Mouse (Mus musculus): ENCODE results near the gene Gm5136. TPM values are rescaled to one million over a fixed set of nuclear protein-coding genes. Genes with fewer than 3 reads are reported as not detected.

Gene Gm5136
- polyA plus RNA-seq, 1 experiment from 2014 or later: not detected

GRCm38 (mm10) chr10:108679675-108680390 lies 20.1 kb downstream of the Gm5136 start:
- Histone ChIP-seq H3K4me3 (no peak overlapping the region), H3K27me3 (no peaks in the 10 kb centered on the region), H3K27ac (no peak overlapping the region), H3K36me3 (no peaks in the 10 kb centered on the region), H3K4me1 (no peaks in the 10 kb centered on the region), H3K9ac (no peak overlapping the region), H3K9me3 (no peaks in the 10 kb centered on the region), H3K4me2 (no peak overlapping the region)
- ATAC-seq (ENCODE audit: insufficient number of reproducible peaks, low FRiP score, low TSS enrichment, low read depth): no peak
- 53% methylated on average over 14 of the region's 14 CpGs for WGBS

- Histone ChIP-seq H3K27me3 (no peaks in the 10 kb centered on the region), H3K36me3 (no peaks in the 10 kb centered on the region), H3K9ac (no peak overlapping the region), H3K27ac (no peak overlapping the region), H3K4me3 (no peak overlapping the region), H3K4me2 (no peak overlapping the region), H3K4me1 (no peaks in the 10 kb centered on the region), H3K9me3 (no peaks in the 10 kb centered on the region)
- ATAC-seq (ENCODE audit: insufficient number of reproducible peaks, low FRiP score, low TSS enrichment, low read depth): no peak
- 82% methylated on average over 8 of the region's 8 CpGs for WGBS
These were observed 22.9 kb downstream of the Gm5136 start for GRCm38 (mm10) chr10:108677053-108677452.

- H3K9ac ChIP-seq: no peak overlapping the region
- H3K4me2 ChIP-seq: no peak overlapping the region
- H3K27me3 ChIP-seq: no peaks in the 10 kb centered on the region
- 82% methylated on average over 3 of the region's 3 CpGs for WGBS
- no peaks in the 10 kb centered on the region for H3K9me3 ChIP-seq
- no peaks in the 10 kb centered on the region for H3K4me1 ChIP-seq
- ATAC-seq (ENCODE audit: insufficient number of reproducible peaks, low FRiP score, low TSS enrichment, low read depth): no peak
- H3K27ac ChIP-seq: no peak overlapping the region
- no peaks in the 10 kb centered on the region for H3K36me3 ChIP-seq
- H3K4me3 ChIP-seq: no peak overlapping the region
These were observed 31.0 kb downstream of the Gm5136 start for GRCm38 (mm10) chr10:108668944-108669343.

GRCm38 (mm10) chr10:108660295-108660694 lies 39.7 kb downstream of the Gm5136 start:
- H3K9ac ChIP-seq: no peak overlapping the region
- H3K9me3 ChIP-seq: no peaks in the 10 kb centered on the region
- no peak overlapping the region for H3K27ac ChIP-seq
- H3K27me3 ChIP-seq: no peaks in the 10 kb centered on the region
- H3K36me3 ChIP-seq: no peaks in the 10 kb centered on the region
- H3K4me1 ChIP-seq: no peaks in the 10 kb centered on the region
- no peak overlapping the region for H3K4me3 ChIP-seq
- ATAC-seq (ENCODE audit: insufficient number of reproducible peaks, low FRiP score, low TSS enrichment, low read depth): no peak
- 74% methylated on average over 3 of the region's 3 CpGs for WGBS
- H3K4me2 ChIP-seq: no peak overlapping the region

- Histone ChIP-seq H3K4me3 (no peak overlapping the region), H3K4me2 (no peak overlapping the region), H3K27me3 (no peaks in the 10 kb centered on the region), H3K36me3 (no peaks in the 10 kb centered on the region), H3K4me1 (no peaks in the 10 kb centered on the region), H3K27ac (no peak overlapping the region), H3K9ac (no peak overlapping the region), H3K9me3 (no peaks in the 10 kb centered on the region)
- 63% methylated on average over 2 of the region's 2 CpGs for WGBS
- no peak for ATAC-seq (ENCODE audit: insufficient number of reproducible peaks, low FRiP score, low TSS enrichment, low read depth)
These were observed 41.7 kb downstream of the Gm5136 start for GRCm38 (mm10) chr10:108658300-108658699.

- no peaks in the 10 kb centered on the region for H3K4me1 ChIP-seq
- no peaks in the 10 kb centered on the region for H3K36me3 ChIP-seq
- H3K9ac ChIP-seq: no peak overlapping the region
- H3K27ac ChIP-seq: no peak overlapping the region
- H3K27me3 ChIP-seq: no peaks in the 10 kb centered on the region
- no peak for ATAC-seq (ENCODE audit: insufficient number of reproducible peaks, low FRiP score, low TSS enrichment, low read depth)
- H3K4me3 ChIP-seq: no peak overlapping the region
- no peak overlapping the region for H3K4me2 ChIP-seq
- no peaks in the 10 kb centered on the region for H3K9me3 ChIP-seq
These were observed 42.3 kb downstream of the Gm5136 start for GRCm38 (mm10) chr10:108657669-108658068.

- Histone ChIP-seq H3K27me3 (no peaks in the 10 kb centered on the region), H3K9me3 (no peaks in the 10 kb centered on the region), H3K27ac (no peak overlapping the region), H3K9ac (no peak overlapping the region), H3K4me3 (no peak overlapping the region), H3K36me3 (no peaks in the 10 kb centered on the region), H3K4me2 (no peak overlapping the region), H3K4me1 (no peaks in the 10 kb centered on the region)
- 70% methylated on average over 4 of the region's 4 CpGs for WGBS
- no peak for ATAC-seq (ENCODE audit: insufficient number of reproducible peaks, low FRiP score, low TSS enrichment, low read depth)
These were observed 43.1 kb downstream of the Gm5136 start for GRCm38 (mm10) chr10:108656898-108657297.

- no peaks in the 10 kb centered on the region for H3K9me3 ChIP-seq
- H3K4me1 ChIP-seq: no peaks in the 10 kb centered on the region
- no peak overlapping the region for H3K27ac ChIP-seq
- H3K4me3 ChIP-seq: no peak overlapping the region
- no peak for ATAC-seq (ENCODE audit: insufficient number of reproducible peaks, low FRiP score, low TSS enrichment, low read depth)
- no peaks in the 10 kb centered on the region for H3K27me3 ChIP-seq
- H3K36me3 ChIP-seq: no peaks in the 10 kb centered on the region
- WGBS: 94% methylated on average over 11 of the region's 11 CpGs
- H3K4me2 ChIP-seq: no peak overlapping the region
- no peak overlapping the region for H3K9ac ChIP-seq
These were observed 44.9 kb downstream of the Gm5136 start for GRCm38 (mm10) chr10:108655074-108655473.

- H3K9ac ChIP-seq: no peak overlapping the region
- no peak overlapping the region for H3K4me3 ChIP-seq
- ATAC-seq (ENCODE audit: insufficient number of reproducible peaks, low FRiP score, low TSS enrichment, low read depth): no peak
- 71% methylated on average over 8 of the region's 8 CpGs for whole genome bisulfite sequencing
- H3K9me3 ChIP-seq: no peaks in the 10 kb centered on the region
- no peak overlapping the region for H3K4me2 ChIP-seq
- no peak overlapping the region for H3K27ac ChIP-seq
- no peaks in the 10 kb centered on the region for H3K4me1 ChIP-seq
- no peaks in the 10 kb centered on the region for H3K36me3 ChIP-seq
- no peaks in the 10 kb centered on the region for H3K27me3 ChIP-seq
These were observed 47.1 kb downstream of the Gm5136 start for GRCm38 (mm10) chr10:108652831-108653230.

GRCm38 (mm10) chr10:108652066-108652465 lies 47.9 kb downstream of the Gm5136 start:
- no peak overlapping the region for H3K27ac ChIP-seq
- no peak overlapping the region for H3K4me3 ChIP-seq
- no peaks in the 10 kb centered on the region for H3K4me1 ChIP-seq
- no peaks in the 10 kb centered on the region for H3K36me3 ChIP-seq
- H3K9me3 ChIP-seq: no peaks in the 10 kb centered on the region
- 84% methylated on average over 8 of the region's 8 CpGs for WGBS
- no peak overlapping the region for H3K9ac ChIP-seq
- no peak overlapping the region for H3K4me2 ChIP-seq
- no peaks in the 10 kb centered on the region for H3K27me3 ChIP-seq
- ATAC-seq (ENCODE audit: insufficient number of reproducible peaks, low FRiP score, low TSS enrichment, low read depth): no peak

GRCm38 (mm10) chr10:108649174-108649573 lies 50.8 kb downstream of the Gm5136 start:
- Histone ChIP-seq H3K27ac (no peak overlapping the region), H3K4me2 (no peak overlapping the region), H3K36me3 (no peaks in the 10 kb centered on the region), H3K4me3 (no peak overlapping the region), H3K9ac (no peak overlapping the region), H3K27me3 (no peaks in the 10 kb centered on the region), H3K4me1 (no peaks in the 10 kb centered on the region), H3K9me3 (no peaks in the 10 kb centered on the region)
- ATAC-seq (ENCODE audit: insufficient number of reproducible peaks, low FRiP score, low TSS enrichment, low read depth): no peak
- WGBS: 60% methylated on average over 7 of the region's 7 CpGs
